In the genomic region with DNA sequence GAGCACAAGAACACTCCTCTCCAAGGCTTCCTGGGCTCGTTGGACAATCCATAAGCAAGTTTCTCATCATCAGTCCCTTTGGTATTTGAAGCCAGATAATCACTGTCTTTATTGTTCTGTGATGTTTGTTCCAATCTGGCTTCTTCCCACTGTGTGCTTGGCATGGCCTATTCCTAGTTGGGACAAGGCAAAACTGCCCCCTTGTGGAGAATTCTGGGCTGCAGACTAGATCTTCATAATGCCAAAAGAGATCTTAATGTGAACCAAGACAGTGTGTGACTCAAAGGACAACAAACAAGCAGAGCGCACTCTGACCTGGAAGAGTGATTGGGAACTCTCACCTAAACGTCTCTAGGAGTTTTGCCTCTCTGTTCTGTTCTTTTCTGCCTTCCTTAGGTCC, we compare ENCODE assay signal across 10 mouse cellular contexts. TPM values are rescaled to one million over a fixed set of nuclear protein-coding genes. Genes with fewer than 3 reads are reported as not detected.
DNase-seq lines count a peak whose midpoint lies in the region; ATAC-seq and TF ChIP-seq lines count a peak whose summit lies in the region.
"Had no signal": no experiment of that assay in that cellular context is flagged by ENCODE, and none has a peak within 500 bp of the region (broad histone marks: within the 10 kb centered on the region; RNA-seq: fewer than 3 reads in every experiment).

No protein-coding gene starts in this region.

- H3K36me3 ChIP-seq in kidney, adult 2 months (ENCODE audit: control insufficient read depth, insufficient read depth, low read length): no peaks in the 10 kb centered on the region
- H3K36me3 ChIP-seq in kidney, embryonic 15.5 days: no peaks in the 10 kb centered on the region
- H3K36me3 ChIP-seq: embryonic facial prominence, embryonic 12.5 days had no signal

- no peaks in the 10 kb centered on the region for H3K9me3 ChIP-seq in kidney, embryonic 15.5 days (replicated peaks)
- H3K9me3 ChIP-seq: embryonic facial prominence, embryonic 12.5 days; megakaryocyte, embryonic 14.5 days had no signal

- H3K4me2 ChIP-seq in kidney, embryonic 15.5 days: no peak overlapping the region
- H3K4me2 ChIP-seq: embryonic facial prominence, embryonic 12.5 days had no signal

- H3K9ac ChIP-seq in kidney, embryonic 15.5 days: no peak overlapping the region
- H3K9ac ChIP-seq: embryonic facial prominence, embryonic 12.5 days had no signal

- H3K27me3 ChIP-seq in kidney, adult 2 months (replicated peaks; ENCODE audit: control insufficient read depth, insufficient read depth, low read length): no peaks in the 10 kb centered on the region
- no peaks in the 10 kb centered on the region for H3K27me3 ChIP-seq in kidney, embryonic 15.5 days
- H3K27me3 ChIP-seq: embryonic facial prominence, embryonic 12.5 days; megakaryocyte, embryonic 14.5 days had no signal

- TF ChIP-seq POLR2A in kidney, adult 2 months (IDR thresholded peaks at IDR 0.05; ENCODE audit: low read depth, low read length): no peak

- TF ChIP-seq CTCF in kidney, adult 2 months (conservative IDR thresholded peaks at IDR 0.05; ENCODE audit: insufficient read depth, insufficient read length, low read depth, low read length): peak; percentile 47

- H3K27ac ChIP-seq in kidney, adult 2 months (ENCODE audit: insufficient read depth, low read depth, low read length): no peak overlapping the region
- no peak overlapping the region for H3K27ac ChIP-seq in kidney, embryonic 15.5 days
- H3K27ac ChIP-seq: embryonic facial prominence, embryonic 12.5 days had no signal

- no peaks in the 10 kb centered on the region for H3K4me1 ChIP-seq in kidney, adult 2 months (ENCODE audit: control insufficient read depth, insufficient read depth, low read length)
- H3K4me1 ChIP-seq in kidney, embryonic 15.5 days: no peaks in the 10 kb centered on the region
- H3K4me1 ChIP-seq: embryonic facial prominence, embryonic 12.5 days had no signal

- peak; percentile 24 to 87 for DNase-seq in adrenal gland, adult (ENCODE audit: inconsistent age in 2 of 2, low spot score in 1 of 2)
- no peak for DNase-seq in adrenal gland, postnatal 4 days (ENCODE audit: low spot score in 2 of 2)
- peak; percentile 24 for DNase-seq in kidney, adult 2 months
- DNase-seq in thymus, postnatal 4 days: peak; percentile 8
- no peak for DNase-seq in thymus, postnatal 14 days
- DNase-seq in yolk sac, embryonic 10.5 days (ENCODE audit: low spot score): peak; percentile 55
- no peak for DNase-seq in T-cell, adult 2 months (ENCODE audit: low spot score)

- 44% methylated on average over 3 of the region's 3 CpGs for WGBS in kidney, adult 2 months
- 52% methylated on average over 3 of the region's 3 CpGs for WGBS in kidney, embryonic 15.5 days

- H3K4me3 ChIP-seq in kidney, adult 2 months (ENCODE audit: insufficient read depth, low read depth, low read length): no peak overlapping the region
- H3K4me3 ChIP-seq in kidney, embryonic 15.5 days (replicated peaks): no peak overlapping the region
- H3K4me3 ChIP-seq: embryonic facial prominence, embryonic 12.5 days; megakaryocyte, embryonic 14.5 days had no signal

- no peak for ATAC-seq in kidney, embryonic 15.5 days (replicated peaks; ENCODE audit: low FRiP score)

RNA-seq across cellular contexts. Expression of a gene that starts 23.4 kb away (rescaled TPM):
- total RNA-seq in adrenal gland, postnatal 4 days (2021): 10 to 100 TPM in 1 of 2 experiments, 1 to 10 TPM in 1; 3.1 to 14.9 TPM
- 0.17 and 0.38 TPM in 2 replicates for polyA plus RNA-seq in kidney, adult 2 months (2012; rRNA removed)
- polyA plus RNA-seq in kidney, embryonic 15.5 days (2015; fragmentation: Nextera tagmentation; extraction: Ambion mirVana): 1.2 and 2.2 TPM in 2 replicates

Comparison
In these comparisons a context has a peak if more than half of its experiments do, and no peak if none do; other contexts are left out.
1. DNase-seq: peak in adrenal gland, adult (2 of 2), kidney, adult 2 months (single experiment), thymus, postnatal 4 days (single experiment) and yolk sac, embryonic 10.5 days (single experiment); none in adrenal gland, postnatal 4 days (0 of 2), thymus, postnatal 14 days (single experiment) and T-cell, adult 2 months (single experiment).